Mouse (Mus musculus) ES-Bruce4 (cell line): ENCODE results near the gene Myo5a.

Experiments used
- CTCF ChIP-seq: IDR thresholded peaks from one replicate; pipeline ENCODE4 v1.8.1; 2011; ENCODE audit warnings: low read depth, low read length
- POLR2A ChIP-seq: IDR thresholded peaks from one replicate; pipeline ENCODE4 v1.8.1; 2011; ENCODE audit warnings: low read length; ENCODE audit not compliant: insufficient read depth

DNA sequence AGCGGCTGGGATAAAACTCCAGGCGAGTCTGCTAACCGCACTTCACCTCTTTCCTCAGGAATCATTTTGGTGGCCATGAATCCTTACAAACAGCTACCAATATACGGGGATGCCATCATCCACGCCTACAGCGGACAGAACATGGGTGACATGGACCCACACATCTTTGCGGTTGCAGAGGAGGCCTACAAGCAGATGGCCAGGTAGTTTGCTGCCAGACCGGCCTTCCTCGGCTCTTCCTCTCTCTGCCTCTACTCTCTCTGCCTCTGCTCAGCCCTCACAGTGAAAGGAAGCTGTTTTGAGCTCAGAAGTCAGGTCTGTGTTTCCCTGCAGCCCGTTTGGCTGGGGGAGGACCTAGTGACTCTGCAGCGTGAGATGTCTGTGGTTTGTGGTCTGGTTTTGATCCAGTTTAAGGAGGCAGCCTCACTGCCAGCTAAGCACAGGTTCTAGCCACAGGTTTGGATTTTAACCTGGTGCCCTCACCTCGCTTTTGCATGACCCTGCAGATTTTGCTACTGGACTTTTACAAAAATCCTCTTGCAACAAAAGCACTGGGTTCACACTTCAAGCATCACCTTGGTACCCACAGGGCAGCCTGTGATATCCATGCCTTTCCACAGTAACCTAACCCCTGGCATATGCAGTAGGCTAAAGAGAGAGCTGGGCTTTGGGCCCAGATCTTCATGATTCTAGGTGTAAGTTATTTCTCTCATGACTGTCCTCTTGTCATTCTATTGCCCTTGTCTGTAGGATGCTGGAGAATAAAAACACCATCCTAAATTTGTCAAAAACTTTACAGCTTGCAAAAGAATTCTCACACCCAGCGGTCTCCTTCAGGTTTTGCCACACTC lies 175.5 kb downstream of the Myo5a start:
- TF ChIP-seq POLR2A: no peak
- TF ChIP-seq CTCF: no peak
